Mouse (Mus musculus) cerebellum, postnatal 4 days (tissue): Measurements from ENCODE around the gene Afmid.
"Not testable (repeated sequence)": the region's sequence is repeated elsewhere in the genome, so short reads cannot be mapped to it uniquely, and the experiment has no call there.

Experiments
- DNase-seq, 2 experiments: peaks; one replicate each; pipeline ENCODE4 v3.0.0; 2022; ENCODE audit warnings: low spot score in 2 of 2, mixed read lengths in 1 of 2

The Afmid gene

DNA sequence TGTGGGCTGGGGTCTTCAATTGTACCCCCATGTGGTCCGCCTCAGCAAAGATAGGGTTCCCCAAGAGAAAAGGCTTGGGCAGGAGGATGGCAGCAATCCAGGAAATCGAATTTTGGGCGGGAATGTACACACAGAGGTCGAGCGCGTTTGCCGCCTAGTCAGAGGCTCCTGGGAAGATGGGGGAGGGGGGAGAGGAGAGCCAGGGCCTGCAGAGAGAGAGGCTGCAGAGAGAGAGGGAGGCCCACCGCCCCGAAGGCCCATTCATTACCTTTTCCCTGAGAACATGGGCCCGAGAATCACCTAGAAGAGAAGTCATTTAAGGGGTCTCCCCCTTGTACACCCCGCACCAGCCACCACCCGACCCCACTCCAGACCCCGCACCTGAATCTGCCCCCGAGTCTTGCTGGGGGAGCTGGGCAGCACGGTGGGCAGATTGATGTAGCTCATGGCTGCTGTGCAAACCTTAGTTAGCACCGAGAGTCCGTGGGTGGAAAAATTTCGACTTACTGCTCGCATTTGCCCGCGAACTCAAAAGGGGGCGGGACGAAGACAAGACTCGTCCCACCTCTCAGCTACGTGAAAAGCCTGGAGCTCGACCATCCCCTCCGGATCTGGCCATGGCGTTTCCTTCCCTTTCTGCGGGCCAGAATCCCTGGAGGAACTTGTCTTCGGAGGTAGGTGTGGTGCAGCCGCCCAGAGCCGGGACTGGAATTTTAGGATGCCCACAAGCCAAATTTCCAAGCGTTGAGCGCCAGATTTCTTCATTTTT is at the start of gene Afmid, which contains the start of gene Tk1:
TSS of gene Afmid (plus strand) at position 592 of the 769 bp plus-strand sequence.
TSS of gene Tk1 (minus strand) at position 760 of the 769 bp plus-strand sequence.
- DNase-seq = peak in 1 of 2 experiments; percentile 60

DNA sequence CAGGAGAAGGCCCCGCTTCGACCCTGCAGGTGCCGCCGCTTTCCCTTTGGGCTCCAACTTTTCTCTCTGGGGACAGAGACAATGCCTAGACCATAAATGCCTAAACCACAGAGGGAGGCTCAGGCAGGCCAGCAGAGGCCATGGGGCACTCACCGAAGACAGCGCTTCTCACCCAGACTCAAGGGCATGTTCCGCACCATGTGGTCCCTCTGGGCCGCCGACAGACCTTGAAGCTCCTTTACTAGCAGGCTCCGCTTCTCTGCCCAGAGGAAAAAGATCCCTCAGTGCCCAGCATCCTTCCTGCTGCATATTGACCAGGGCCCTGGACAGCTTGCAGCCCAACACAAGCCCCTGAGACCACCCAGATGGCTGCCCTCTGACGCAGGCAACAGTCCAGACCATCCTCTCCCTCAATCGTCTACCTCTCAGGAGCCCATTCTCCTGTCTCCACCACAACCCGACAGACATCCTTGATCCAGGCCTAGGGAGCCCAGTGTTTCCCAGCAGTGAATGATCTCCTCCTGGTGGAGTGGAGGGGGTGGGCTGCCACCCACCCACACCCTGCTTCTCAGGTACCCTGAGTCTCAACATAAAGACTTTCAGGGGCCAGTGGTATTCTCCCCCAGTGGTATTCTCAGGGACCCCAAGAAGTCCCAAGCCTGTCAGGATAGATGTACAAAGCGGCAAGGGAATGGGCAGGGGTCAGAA is 49.5 kb upstream of the Afmid start:
- no peak for DNase-seq

DNA sequence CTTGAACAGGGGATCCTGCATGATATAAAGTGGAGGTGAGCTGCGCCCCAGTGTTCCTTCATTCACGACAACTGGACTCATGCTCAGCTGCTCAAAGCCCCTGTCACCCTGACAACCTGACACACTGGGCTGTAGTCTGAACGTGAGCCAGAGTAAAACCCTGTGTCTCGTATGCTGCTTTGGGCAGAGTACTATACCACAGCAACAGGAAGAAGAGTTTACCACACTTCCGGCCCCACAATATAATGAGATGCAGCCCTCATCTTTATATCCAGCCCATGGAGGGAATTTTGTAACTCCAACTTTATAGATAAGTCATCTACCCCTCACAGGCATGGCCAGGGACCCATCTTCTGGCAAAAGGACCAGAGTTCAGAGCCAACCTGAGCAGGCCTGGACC is 48.6 kb upstream of the Afmid start:
- DNase-seq = no peak

DNA sequence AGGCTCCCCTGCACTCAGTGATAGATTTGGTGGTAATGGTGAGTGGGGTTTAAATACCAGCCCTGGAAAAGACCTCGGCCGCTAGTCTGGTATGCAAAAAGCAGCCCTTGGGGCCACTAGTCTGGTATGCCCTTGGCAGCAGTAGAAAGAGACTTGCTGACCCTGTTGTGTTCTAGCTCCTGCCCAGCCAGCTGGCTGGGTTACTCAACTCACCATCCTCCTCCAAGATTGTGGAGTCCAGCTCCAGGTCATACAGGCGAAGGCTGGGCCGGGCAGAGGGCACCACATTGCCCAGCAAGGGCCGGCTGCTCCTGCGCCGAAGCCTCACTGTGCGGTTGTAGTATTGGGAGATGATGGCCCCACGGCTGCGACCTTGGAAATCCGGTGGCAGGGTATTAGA is 47.7 kb upstream of the Afmid start:
- DNase-seq = no peak

DNA sequence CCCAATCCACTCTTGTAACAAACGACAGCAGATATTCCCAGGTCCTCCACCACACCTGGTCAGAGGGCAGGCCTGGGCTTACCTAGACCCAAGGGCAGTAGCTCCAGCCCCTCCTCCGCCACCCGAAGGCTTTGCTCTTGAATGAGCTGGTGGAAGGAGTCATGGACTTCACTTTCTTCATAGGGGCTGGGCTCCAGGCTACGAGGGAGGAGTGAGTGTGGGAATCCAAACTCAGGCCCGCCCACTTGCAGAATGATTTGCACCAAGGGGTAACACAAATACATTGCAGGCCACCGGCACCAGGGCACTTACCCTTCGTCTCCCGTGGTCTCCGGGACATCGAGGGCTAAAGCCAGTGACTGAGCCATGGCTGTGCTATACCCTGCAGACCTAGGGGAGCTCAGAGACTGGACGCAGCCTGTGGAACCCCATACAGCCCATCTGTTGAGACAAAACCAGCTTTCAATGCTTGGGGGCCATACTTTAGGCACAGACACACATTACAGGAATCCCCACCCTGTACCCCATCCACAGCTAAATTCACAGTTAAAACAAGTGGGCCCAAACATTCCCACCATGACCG is 46.8 kb upstream of the Afmid start:
- DNase-seq = no peak

DNA sequence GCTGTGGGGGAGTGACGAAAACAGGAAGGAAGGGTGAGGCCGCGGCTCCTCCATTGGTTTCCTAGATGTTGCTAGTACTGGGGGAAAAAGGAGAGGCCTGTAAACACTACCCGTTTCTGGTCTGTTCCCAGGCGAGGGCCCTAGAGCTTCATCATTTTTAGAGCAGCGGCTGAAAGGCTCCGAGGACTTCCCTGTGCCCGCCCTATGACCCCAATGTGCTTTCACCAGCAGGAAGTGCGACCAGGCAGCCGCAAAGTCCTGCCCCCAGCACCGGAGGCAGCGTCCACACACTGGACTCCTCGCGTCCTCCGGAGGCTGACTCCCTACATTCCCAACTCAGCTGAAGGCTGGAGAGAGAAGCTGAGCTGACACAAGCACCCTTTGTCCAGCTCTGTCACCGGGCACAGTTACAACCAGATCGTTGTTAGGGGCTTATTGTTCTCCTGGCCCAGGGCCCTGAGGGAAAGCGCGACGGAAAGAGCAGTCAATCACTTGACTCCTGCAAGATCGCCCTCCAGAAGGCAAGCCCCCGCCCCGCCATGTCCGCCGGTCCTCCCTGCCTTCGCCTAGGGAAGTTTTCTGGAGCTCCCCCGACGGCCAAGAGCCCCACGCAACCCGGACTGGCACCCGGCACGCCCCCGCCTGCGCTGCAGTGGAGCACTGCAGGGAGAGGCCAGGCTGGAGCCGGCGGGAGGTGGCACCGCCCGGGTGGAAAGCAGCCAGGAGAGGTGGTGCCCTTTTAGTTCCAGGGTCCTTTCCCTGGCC is 46.1 kb upstream of the Afmid start:
- DNase-seq = no peak

DNA sequence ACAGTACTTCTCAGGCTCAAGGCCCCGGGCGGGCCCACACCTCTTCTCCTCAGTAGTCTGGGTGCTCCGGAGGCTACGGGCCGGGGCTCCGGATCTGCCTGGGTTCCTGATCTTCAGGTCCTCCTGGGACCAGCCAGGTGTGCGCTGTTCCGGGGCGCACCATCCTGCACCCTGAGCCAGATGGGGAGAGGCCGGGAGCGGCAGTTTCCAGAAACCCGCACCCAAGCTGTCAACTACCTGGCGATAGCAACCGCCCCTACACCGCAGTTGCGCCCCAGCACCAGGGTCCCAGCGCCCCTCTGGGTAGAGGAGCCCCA is 45.6 kb upstream of the Afmid start:
- no peak for DNase-seq

DNA sequence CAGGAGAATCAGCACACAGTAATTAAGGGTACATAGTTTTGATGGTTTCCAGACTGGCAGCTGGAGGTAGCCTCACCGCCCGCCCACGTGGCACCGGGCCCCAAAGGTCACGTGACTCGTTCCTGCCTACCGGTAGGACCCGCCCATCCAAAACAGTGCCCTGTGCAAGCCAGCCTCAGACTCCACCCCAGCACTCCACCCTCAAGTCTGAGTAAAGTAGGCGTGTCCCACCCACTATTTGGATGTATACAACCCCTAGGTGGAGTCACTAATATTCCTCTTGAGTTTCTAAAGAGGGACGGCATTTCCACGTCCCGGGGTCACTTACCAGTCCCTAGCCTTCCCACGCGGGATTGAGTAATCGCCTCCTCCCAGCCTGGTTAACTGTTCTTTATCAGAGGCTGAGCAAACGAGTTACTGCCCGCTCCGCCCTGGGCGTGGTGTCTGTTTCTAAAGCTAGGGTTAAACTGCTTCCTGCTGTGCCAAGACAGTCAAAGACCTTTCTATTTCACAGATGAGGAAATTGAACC is 45.1 kb upstream of the Afmid start:
- no peak for DNase-seq

DNA sequence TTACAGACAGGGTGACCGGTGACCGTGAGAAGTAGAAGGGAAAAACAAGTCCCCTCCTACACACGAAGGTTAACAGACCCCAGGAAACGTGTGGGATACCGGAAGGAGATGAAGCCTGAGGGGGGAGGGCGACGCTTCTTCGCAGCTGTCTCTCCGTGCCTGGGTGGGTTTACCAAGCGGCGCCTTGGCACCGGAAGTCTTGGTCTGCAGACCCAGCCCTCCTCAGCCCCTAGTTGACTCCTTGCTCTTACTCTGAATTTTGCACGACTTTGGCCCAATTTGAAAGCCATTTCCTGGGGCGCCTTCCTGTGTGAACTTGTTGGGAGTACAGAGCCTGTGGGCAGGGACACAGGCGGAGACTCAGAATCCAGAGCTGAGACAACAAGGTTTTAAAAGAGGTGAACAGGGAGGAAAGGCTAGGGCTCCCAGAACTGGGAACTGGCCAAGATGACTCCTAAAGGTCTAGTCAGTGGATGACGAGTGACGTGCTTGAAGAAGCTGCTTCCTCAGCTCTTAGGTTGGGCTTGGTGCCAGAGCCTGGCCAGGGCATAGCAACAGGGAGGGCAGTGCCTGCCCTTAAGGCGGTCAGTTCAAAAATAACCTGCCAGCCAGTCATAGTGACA is 44.4 kb upstream of the Afmid start:
- no peak for DNase-seq

DNA sequence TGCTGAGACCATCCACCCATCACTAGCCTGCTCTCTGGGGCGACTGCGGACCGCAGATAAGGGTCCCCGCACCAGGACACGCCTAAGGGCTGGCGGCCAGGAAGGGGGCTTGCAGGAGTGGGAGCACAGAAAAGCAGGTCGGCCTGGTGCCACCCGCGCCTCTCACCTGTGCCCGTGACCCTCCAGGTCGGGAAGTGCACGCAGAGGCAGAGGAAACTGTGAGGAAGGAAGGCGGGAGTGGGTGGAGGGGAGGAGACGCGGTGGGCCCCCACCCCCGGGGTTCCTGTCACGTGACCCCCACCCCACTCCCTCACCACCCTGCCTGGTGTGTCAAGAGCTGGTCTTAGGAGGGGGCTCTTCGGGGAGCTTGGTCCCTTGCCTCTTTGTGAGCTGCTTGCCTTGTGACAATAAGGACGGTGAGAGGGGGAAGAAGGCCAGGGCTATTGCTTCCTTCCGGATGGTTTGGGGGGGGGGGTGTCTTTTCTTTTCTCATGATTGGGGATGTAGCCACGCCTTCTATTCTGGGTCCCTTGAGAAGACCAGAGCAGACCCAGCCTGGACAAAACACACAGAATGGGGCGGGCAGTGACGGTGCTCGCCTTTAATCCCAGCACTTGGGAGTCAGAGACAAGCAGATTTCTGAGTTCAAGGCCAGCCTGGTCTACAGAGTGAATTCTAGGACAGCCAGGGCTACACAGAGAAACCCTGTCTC is 43.6 kb upstream of the Afmid start, which contains the start of the genes Tmc8 and Tmc6:
TSS of gene Tmc8 (plus strand) at position 84 of the 712 bp plus-strand sequence.
TSS of gene Tmc6 (minus strand) at position 206 of the 712 bp plus-strand sequence.
- no peak for DNase-seq

DNA sequence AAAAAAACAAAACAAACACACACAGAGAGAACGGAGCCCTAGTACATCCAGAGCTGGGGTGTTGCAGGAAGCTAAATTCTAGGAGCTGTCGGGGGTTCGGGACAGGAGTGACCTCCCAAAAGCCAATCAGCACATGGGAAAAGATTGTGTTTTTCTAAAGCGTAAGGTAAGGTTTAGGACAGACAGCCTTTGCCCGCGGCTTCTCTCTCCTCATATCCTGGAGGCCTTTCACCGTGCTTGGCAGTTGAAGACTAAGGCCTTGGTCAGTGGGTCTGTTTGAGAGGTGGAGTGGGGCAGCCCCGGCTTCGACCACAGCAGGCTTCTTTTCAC is 43.1 kb upstream of the Afmid start:
- no peak for DNase-seq

DNA sequence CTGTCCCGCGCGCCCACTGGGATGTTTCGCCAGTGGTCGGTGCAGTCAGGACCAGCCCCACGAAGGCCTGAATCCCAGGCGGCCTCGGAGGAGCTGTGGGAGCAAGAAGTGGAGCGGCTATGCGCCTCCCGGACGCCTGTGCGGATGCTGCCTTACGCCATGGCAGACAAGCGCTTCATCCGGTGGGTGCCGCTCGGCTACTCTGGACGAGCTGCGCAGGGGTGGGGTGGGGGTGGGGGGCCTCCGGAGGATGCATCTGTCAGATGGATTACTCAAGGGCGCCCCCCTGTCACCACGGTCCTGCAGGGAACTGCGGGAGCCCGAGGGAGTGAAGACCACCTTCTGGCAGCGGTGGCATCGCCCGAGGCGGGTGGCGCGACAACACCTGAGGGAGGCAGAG is 42.6 kb upstream of the Afmid start:
- DNase-seq = peak; percentile 54 to 74

DNA sequence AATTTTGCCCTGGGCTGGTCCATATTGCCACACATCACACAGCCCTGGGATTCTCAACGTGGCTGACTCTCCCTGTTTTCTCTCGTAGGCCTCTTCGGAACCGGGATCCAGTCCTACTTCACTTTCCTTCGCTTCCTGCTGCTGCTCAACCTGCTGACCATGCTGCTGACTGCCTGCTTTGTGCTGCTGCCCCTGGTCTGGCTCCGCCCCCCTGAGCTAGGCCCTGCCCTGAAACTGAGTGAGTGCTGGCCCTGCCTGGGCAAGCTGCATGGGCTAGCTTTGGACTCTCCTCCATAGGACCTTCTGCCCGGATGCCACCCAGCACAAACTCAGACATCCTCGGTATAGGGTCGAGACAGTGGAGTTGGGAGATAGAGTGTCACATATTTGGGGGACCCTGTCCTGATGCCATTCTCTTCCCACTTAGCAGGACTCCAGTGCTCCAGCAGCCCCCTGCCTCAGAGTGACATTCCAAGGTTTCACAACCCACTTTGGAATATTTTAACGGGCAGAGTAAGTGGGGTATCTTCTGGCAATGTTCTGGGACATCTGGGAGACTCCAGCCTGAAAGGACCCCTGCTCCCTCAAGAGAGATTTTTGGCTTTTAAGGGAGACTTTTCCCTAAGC is 41.9 kb upstream of the Afmid start:
- DNase-seq = no peak

DNA sequence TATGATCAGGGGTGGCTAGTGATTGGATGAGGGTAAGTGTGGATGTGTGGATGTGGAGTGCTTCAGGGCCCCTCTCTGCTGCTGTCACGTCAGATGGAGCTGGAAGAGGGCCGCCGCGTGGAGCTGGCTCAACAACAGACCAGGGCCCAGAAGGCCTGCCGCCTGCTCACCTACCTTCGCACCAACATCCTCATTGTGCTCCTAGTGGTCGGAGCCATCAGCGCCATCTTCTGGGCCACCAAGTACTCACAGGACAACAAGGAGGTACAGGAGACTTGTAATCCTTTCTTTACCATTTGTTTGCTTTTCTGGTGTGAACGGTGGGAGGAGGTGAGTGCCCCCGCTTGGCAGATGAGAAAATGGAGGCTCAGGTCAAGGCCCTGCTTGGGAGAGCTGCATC is 39.4 kb upstream of the Afmid start:
- peak in 1 of 2 experiments; percentile 61 for DNase-seq

DNA sequence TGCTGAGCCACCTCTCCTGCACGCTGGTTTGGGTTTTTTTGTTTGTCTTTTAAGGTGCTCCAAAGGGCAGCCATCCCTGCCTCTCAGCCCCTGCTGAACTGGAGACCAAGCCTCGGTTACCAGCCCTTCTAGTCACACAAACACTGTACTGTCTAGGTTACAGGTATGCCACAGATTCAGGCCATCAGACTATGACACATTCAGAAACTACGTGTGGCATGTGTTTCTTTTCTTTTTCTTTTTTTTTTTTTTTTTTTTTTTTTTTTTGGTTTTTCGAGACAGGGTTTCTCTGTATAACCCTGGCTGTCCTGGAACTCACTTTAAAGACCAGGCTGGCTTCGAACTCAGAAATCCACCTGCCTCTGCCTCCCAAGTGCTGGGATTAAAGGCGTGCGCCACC is 37.2 kb upstream of the Afmid start:
- not testable (repeated sequence) for DNase-seq

DNA sequence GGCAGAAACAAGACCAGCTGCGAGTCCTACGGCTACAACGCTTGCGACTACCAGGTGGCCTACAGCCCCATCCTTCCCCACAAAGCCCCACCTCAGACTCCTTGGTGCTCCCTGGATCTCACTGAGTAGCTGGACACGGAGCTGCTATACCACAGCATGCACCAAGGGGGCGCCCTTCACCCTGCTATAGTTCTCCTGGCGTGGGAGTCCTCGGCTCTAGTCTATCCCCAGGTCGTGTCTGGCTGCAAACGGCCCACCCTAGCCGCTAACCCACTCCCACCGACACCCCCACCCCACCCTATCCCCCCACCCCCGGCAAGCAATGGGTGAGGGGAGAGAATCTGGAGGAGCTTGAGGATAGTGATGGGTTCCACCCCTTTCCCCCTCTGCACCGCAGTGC is 35.4 kb upstream of the Afmid start:
- DNase-seq = peak in 1 of 2 experiments; percentile 69

DNA sequence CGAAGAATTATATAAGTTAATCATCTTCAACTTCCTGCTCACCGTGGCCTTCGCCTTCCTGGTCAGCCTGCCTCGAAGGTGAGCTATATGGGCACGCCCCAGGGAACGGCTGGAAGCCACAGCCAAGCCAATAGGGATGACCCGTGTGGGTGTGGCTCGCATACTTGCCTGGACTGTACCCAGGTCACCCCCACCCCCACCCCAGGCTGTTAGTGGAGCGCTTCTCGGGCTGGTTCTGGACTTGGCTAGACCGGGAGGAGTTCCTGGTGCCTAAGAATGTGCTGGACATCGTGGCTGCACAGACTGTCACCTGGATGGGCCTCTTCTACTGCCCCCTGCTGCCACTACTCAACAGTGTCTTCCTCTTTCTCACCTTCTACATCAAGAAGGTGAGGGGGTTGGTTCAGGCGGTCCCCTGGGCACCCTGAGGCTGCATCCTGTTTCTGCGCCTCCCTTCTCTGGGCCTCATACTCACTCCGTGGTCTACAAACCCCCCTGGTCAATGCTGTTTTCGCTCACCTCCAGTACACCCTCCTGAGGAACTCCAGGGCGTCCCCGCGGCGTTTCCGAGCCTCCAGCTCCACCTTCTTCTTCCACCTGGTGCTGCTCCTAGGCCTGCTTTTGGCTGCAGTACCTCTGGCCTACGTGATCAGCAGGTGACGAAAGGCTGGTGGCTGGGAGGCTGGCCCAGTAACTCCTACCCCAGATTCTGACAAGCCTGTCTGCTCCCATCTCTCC is 34.9 kb upstream of the Afmid start:
- no peak for DNase-seq

DNA sequence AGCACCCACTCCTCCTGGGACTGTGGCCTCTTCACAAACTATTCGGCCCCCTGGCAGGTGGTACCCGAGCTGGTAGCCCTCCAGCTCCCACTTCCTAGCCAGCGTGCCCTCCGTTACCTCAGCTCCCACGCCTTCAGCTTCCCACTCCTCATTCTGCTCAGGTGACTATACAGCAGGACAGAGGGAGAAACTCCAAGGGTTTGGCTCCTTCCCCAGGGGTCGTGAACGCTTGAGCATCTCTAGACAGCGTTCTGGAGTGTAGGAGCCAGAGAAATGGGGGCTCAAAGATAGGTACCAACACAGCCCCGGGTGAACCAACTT is 34.3 kb upstream of the Afmid start:
- DNase-seq = no peak

DNA sequence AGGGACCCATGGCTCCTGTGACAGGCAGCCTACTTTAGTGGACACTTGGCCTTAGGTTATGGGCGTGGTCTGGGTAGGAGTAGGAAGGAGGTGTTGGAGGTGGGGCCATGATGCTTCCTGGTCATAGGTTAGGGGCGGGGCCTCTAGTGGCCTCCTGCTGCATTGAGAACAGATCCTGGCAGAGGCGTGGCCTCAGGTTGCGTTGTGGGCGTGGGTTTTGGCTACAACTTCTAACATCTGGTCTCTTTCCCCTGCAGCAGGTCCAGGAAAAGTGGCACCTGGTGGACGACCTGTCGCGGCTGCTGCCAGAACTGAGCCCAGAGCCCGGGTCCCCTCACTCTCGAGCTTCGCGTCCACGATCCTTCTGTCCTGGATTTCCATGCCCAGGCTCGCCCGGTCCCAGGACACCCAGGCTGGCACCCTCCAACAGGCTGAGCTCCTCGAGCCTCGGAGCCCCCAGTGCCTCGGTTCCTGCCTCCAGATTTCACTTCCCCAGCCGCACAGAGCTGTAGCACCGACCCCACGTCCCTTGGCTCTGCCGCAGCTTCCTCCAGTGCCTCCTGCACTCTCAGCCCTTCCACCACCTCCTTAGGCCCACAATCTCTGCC is 33.3 kb upstream of the Afmid start:
- DNase-seq = no peak
